Mouse (Mus musculus) liver, embryonic 11.5 days (tissue): ENCODE measurements around the gene Stard3nl. TPM values are rescaled to one million over a fixed set of nuclear protein-coding genes. Genes with fewer than 3 reads are reported as not detected.

Source experiments
- ATAC-seq: fragments of 200-750 bp; cut with Nextera tagmentation; replicated peaks from 2 replicates; pipeline ENCODE4 v1.8.0; 2017; ENCODE audit warnings: moderate number of reproducible peaks, mild to moderate bottlenecking, moderate TSS enrichment, moderate library complexity; ENCODE audit not compliant: low FRiP score
- DNase-seq: peaks from one replicate; pipeline ENCODE4 v3.0.0-alpha.2; 2017; ENCODE audit warnings: low spot score
- H3K27ac ChIP-seq: fragments of 300-500 bp; sonication (generic); 2 replicates; pipeline ENCODE4 v1.5.1; 2014; ENCODE audit warnings: mild to moderate bottlenecking, low read depth, low read length, control low read depth
- H3K27me3 ChIP-seq: fragments of 300-500 bp; sonication (generic); replicated peaks from 2 replicates; pipeline ENCODE4 v1.6.1; 2014; ENCODE audit warnings: low read length, mixed read lengths; ENCODE audit not compliant: control insufficient read depth, insufficient read depth
- H3K36me3 ChIP-seq: fragments of 300-500 bp; sonication (generic); 2 replicates; pipeline ENCODE4 v1.6.1; 2014; ENCODE audit warnings: mild to moderate bottlenecking, low read length, moderate library complexity, mixed read lengths; ENCODE audit not compliant: control insufficient read depth, insufficient read depth
- H3K4me1 ChIP-seq: fragments of 300-500 bp; sonication (generic); replicated peaks from 2 replicates; pipeline ENCODE4 v1.6.1; 2014; ENCODE audit warnings: low read length, mixed read lengths; ENCODE audit not compliant: control insufficient read depth, insufficient read depth
- H3K4me2 ChIP-seq: fragments of 300-500 bp; sonication (generic); 2 replicates; pipeline ENCODE4 v1.6.1; 2014; ENCODE audit warnings: mild to moderate bottlenecking, control low read depth, moderate library complexity
- H3K4me3 ChIP-seq: fragments of 300-500 bp; sonication (generic); 2 replicates; pipeline ENCODE4 v1.5.1; 2014; ENCODE audit warnings: low read depth, low read length, control low read depth
- H3K9ac ChIP-seq: fragments of 300-500 bp; sonication (generic); 2 replicates; pipeline ENCODE4 v1.6.1; 2014; ENCODE audit warnings: low read depth, low read length, control low read depth
- H3K9me3 ChIP-seq: fragments of 300-500 bp; sonication (generic); 2 replicates; pipeline ENCODE4 v1.6.1; 2016; ENCODE audit warnings: low read length, inconsistent platforms, mixed read lengths; ENCODE audit not compliant: control insufficient read depth
- WGBS: fragments of 180-500 bp; shearing (Covaris S2); extraction: QIAGEN DNeasy Blood & Tissue Kit; methylation state at CpG from one replicate; pipeline ENCODE4 v1.1.7; 2014; 5-methylcytosine and 5-hydroxymethylcytosine counted together
- polyA plus RNA-seq: library from polyadenylated mRNA; unstranded; fragments of >200 nt; fragmentation: Nextera tagmentation; extraction: Ambion mirVana; gene quantifications from 2 replicates; pipeline ENCODE4 v1.2.1, GENCODE M21; 2014

The Stard3nl gene
- polyA plus RNA-seq, 1 experiment from 2014 or later: 53.7 TPM

DNA sequence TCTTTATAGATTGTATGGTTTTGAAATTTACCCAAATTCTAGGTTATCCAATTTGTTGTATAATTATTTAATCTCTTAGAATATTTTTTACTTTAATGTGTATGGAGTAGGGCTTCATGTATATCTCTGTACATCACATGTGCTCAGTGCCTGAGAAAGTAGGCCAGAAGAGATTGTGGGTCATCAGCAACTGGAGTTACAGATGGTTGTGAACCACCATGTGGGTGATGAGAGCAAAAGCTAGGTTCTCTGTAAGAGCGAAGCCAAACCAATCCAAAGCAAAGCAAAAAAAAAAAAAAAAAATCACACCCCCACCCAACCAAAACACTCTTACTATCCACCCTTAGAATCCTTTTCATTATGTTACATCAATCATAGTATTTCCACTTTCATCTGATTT, 19.7 kb upstream of the Stard3nl start:
- Histone ChIP-seq H3K9ac (no peak overlapping the region), H3K36me3 (no peaks in the 10 kb centered on the region), H3K4me1 (no peaks in the 10 kb centered on the region), H3K27ac (no peak overlapping the region), H3K9me3 (no peaks in the 10 kb centered on the region), H3K4me3 (no peak overlapping the region), H3K27me3 (no peaks in the 10 kb centered on the region), H3K4me2 (no peak overlapping the region)
- 77% methylated on average over 1 of the region's 1 CpGs for WGBS
- no peak for ATAC-seq
- DNase-seq: no peak

DNA sequence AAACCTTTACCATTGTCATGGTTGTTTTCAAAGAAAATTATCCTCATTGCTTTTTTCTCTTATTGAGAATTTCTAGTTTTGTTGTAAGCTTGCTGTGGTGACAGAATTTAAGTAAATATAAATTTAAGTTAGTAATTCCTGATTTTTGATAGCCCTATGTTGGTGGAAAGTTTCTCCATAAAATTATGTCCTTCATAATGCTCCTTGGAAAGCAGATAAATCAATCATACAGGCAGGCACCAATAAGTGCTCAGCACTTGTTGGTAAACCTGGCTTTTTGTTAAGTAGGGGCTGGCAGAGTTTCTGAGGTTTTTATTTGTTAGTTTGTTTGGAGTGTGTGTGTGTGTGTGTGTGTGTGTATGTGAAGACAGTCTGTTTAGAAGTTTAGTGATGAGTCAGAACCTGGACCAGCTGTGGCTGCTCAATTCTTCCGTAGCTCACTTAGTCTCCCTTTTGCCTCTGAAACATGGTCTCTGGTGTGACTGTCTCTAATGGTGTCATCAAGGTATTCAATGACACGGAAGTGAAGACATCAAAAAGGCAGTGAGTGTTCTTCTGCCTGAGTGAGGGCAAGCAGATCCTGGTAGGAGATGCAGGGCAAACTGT, 16.8 kb upstream of the Stard3nl start:
- ATAC-seq (no peak), DNase-seq (no peak)
- H3K9me3 ChIP-seq: no peaks in the 10 kb centered on the region
- no peak overlapping the region for H3K9ac ChIP-seq
- H3K4me2 ChIP-seq: no peak overlapping the region
- no peak overlapping the region for H3K27ac ChIP-seq
- H3K4me3 ChIP-seq: no peak overlapping the region
- WGBS: 72% methylated on average over 2 of the region's 2 CpGs
- no peaks in the 10 kb centered on the region for H3K4me1 ChIP-seq
- no peaks in the 10 kb centered on the region for H3K27me3 ChIP-seq
- no peaks in the 10 kb centered on the region for H3K36me3 ChIP-seq

DNA sequence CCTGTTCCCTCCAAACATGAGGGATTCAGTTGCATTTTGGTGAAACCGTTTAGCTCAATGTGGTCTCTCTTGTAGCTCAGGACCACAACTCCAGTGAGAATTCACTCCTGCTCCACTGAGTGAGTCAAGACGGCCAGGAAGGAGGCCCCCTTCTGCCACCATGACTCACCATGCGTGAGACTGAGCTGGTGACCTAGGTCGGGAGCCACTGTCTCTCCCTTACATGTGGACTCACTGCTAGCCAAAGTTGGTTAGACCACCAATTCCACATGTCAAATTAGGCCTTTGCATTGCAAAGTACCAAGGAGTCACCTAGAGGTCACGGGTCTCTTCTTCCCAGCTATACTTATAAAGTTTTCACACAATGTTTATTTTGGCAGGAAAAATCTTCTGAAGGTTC, 16.3 kb upstream of the Stard3nl start:
- Histone ChIP-seq H3K36me3 (no peaks in the 10 kb centered on the region), H3K27me3 (no peaks in the 10 kb centered on the region), H3K4me2 (no peak overlapping the region), H3K27ac (no peak overlapping the region), H3K4me1 (no peaks in the 10 kb centered on the region), H3K4me3 (no peak overlapping the region), H3K9me3 (no peaks in the 10 kb centered on the region), H3K9ac (no peak overlapping the region)
- DNase-seq: no peak
- ATAC-seq: no peak
- 71% methylated on average over 5 of the region's 5 CpGs for WGBS

DNA sequence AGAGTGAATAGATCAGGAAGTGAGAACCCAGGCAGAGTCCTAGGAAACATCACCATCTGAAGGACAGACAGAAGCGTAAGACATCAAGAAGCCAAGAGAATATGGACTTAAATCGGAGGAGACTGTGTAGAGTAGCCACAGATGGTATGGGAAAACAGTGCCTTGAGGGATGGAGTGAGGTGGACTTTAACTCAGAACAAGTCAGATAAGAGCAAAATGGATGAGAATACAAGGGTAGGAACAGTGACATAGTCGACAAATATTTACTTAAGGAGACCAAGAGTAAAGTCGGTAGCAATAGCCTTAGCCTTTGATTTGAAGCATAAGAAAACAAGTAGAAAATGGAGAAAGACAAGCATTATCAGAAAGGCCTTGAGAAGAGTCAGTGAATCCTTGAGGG, 15.1 kb upstream of the Stard3nl start:
- no peak overlapping the region for H3K9ac ChIP-seq
- H3K4me3 ChIP-seq: no peak overlapping the region
- H3K36me3 ChIP-seq: no peaks in the 10 kb centered on the region
- no peak overlapping the region for H3K4me2 ChIP-seq
- H3K4me1 ChIP-seq: no peaks in the 10 kb centered on the region
- 70% methylated on average over 4 of the region's 4 CpGs for WGBS
- no peaks in the 10 kb centered on the region for H3K9me3 ChIP-seq
- no peak for ATAC-seq
- H3K27me3 ChIP-seq: no peaks in the 10 kb centered on the region
- DNase-seq: no peak
- no peak overlapping the region for H3K27ac ChIP-seq

DNA sequence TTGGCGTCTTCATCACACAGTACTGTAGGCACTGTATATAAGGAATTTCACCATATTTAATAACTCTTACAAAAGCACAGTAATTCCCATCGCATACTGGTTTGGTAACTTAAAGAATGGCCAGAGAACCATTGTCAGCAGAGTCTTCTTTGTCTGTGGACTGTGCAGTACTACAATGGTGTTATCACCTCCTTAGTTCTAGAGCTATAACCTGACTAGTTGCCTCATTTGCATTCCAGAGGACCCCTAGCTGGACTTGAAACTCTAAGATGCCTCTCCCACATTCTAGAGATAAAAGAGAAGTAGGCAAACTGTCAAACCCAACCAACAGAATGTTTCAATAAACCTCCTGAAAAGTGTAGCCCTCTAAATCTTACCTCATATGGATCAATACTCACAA, 12.4 kb upstream of the Stard3nl start:
- Histone ChIP-seq H3K4me1 (no peaks in the 10 kb centered on the region), H3K9ac (no peak overlapping the region), H3K9me3 (no peaks in the 10 kb centered on the region), H3K36me3 (no peaks in the 10 kb centered on the region), H3K4me3 (no peak overlapping the region), H3K27me3 (no peaks in the 10 kb centered on the region), H3K27ac (no peak overlapping the region), H3K4me2 (no peak overlapping the region)
- no peak for DNase-seq
- WGBS: 89% methylated on average over 2 of the region's 2 CpGs
- ATAC-seq: no peak

DNA sequence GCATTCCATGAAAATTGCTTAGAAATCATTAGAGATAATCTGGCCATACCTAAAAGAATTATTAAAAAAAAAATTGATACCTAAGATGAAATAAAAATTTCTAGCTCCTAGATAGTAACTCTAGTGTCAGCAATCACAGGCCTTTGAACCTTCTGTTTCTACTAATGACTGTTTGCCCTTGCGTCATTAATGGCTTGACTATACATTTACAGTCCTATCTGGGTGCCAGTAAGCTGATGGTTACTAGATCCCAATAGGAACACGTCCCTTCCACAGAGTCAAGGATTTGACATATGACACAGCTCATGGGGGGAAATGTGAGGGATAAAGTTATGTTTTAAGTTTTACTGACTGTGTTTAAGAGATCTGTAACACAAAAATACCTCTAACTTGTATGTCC, 9.0 kb upstream of the Stard3nl start:
- no peak for DNase-seq
- Histone ChIP-seq H3K9me3 (no peaks in the 10 kb centered on the region), H3K4me1 (no peaks in the 10 kb centered on the region), H3K4me3 (no peak overlapping the region), H3K27me3 (no peaks in the 10 kb centered on the region), H3K36me3 (no peaks in the 10 kb centered on the region), H3K27ac (no peak overlapping the region), H3K4me2 (no peak overlapping the region), H3K9ac (no peak overlapping the region)
- ATAC-seq: no peak
- WGBS: 77% methylated on average over 2 of the region's 2 CpGs

DNA sequence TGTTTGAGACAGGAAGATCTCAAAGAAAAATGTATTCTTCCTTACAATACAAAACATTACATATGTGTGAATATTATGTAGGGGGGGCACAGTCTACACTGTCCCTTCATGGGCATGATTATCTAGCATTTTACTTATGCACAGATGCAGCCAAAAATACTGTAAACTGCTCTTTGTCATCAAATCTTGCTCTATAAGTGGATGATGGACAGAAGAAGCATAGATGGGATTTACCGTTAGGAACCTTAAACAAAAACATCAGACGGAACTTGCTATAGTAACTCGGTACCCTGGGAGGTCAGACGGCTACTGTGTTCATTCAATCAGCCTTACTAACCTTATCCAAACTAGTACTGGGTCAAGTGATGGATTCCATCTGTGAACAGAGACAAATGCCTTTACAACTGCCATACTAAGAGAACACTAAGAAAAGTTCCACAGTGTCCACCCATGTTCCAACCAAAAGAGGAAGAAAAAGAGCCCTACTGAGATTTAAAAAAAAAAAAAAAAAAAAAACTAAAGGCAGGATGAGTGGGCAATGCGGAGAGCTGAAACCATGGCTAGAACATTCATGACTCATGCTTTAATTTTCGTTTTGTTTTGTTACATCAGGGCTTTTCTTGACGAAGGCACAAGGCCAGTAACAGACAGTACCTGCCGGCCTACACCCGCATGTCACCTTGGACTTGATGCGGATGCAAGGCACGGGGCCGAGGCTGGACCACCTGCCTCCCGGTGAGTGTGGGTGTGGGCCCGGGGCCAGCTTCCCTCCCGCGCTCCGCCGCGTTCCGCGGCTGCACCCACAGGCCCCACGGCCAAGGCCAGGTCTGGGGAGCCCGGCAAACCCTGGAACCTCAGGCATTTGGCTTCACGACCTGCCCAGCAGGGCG, 552 bp downstream of the Stard3nl start:
- ATAC-seq (peak; percentile 65), DNase-seq (no peak)
- WGBS: 3% methylated on average over 25 of the region's 25 CpGs

DNA sequence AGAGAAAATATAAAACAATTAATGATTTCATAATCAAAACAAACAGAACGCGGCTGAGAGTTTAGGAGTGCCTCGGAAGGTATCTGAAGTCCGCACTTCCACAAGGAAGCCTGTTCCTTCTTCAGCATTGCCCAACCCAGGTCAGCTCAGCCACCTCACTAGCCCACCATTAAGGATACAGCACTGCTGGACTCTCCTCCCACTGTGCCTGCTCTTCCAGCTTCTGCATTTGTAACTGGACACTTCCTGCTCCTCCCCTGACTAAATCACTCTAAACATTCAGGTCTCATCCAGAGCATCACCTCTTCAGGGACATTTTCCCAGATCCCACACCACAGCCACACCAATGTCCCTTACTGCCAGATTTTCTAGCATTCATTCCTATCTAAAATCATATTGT, 1.4 kb downstream of the Stard3nl start:
- H3K27me3 ChIP-seq: no peaks in the 10 kb centered on the region
- WGBS: 36% methylated on average over 4 of the region's 4 CpGs
- no peak overlapping the region; the same call in 1 of the 2 replicates for H3K4me3 ChIP-seq

More for the DNA sequence above, 552 bp downstream of the Stard3nl start:
- Histone ChIP-seq H3K27ac (peak overlapping the region; percentile 60; the same call in 1 of the 2 replicates), H3K36me3 (no peaks in the 10 kb centered on the region), H3K4me2 (peak overlapping the region; percentile 65), H3K4me3 (peak overlapping the region; percentile 76), H3K27me3 (no peaks in the 10 kb centered on the region), H3K9me3 (no peaks in the 10 kb centered on the region), H3K4me1 (peaks cover 12% of the 10 kb centered on the region), H3K9ac (peak overlapping the region; percentile 84)

DNA sequence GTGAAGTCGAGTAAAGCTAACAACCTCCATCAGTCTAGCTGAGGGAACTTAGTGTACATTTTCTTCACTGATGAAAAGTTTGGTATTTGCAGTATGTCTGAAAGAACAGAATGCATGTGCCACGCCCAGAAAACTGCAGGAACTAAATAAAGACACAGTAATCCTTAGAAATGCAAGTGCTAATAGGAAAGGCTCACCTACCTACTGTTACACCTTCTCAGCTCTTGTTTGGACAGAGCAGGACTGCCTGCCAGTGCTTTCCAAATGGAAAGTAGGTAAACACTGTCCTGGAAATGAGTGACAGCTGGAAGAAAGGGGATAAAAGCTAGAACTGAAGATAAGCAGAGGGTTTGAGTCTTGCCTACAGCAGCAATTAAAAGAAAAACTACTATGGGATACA, 1.9 kb downstream of the Stard3nl start:
- H3K4me3 ChIP-seq: no peak overlapping the region
- peak overlapping the region; percentile 35; the same call in 1 of the 2 replicates for H3K4me2 ChIP-seq
- 68% methylated on average over 2 of the region's 2 CpGs for WGBS
- no peak overlapping the region for H3K27ac ChIP-seq
- no peak for ATAC-seq
- H3K36me3 ChIP-seq: no peaks in the 10 kb centered on the region
- H3K9me3 ChIP-seq: no peaks in the 10 kb centered on the region
- peaks cover 12% of the 10 kb centered on the region for H3K4me1 ChIP-seq
- H3K9ac ChIP-seq: no peak overlapping the region
- no peak for DNase-seq
- H3K27me3 ChIP-seq: no peaks in the 10 kb centered on the region

More for the DNA sequence above, 1.4 kb downstream of the Stard3nl start:
- H3K27ac ChIP-seq: no peak overlapping the region
- H3K4me1 ChIP-seq: peaks cover 12% of the 10 kb centered on the region
- peak overlapping the region; percentile 35 for H3K4me2 ChIP-seq
- H3K9ac ChIP-seq: no peak overlapping the region
- H3K9me3 ChIP-seq: no peaks in the 10 kb centered on the region
- ATAC-seq (no peak), DNase-seq (no peak)
- no peaks in the 10 kb centered on the region for H3K36me3 ChIP-seq
